ENCODE assay signal across 8 mouse cellular contexts in genomic region chr2:29619484-29620300, GRCm38 (mm10). TPM values are rescaled to one million over a fixed set of nuclear protein-coding genes. Genes with fewer than 3 reads are reported as not detected.
DNase-seq lines count a peak whose midpoint lies in the region; ATAC-seq and TF ChIP-seq lines count a peak whose summit lies in the region.

TSS of gene Rapgef1 (plus strand) at chr2:29619720.

- H3K4me3 ChIP-seq in brown adipose tissue, adult 24 weeks (ENCODE audit: insufficient read depth, low read depth, low read length) = peak within 1 kb of the TSS; percentile 96
- peak within 1 kb of the TSS; percentile 87 for H3K4me3 ChIP-seq in heart, embryonic 13.5 days
- peak within 1 kb of the TSS; percentile 76 for H3K4me3 ChIP-seq in kidney, postnatal 0 days (replicated peaks; ENCODE audit: low read depth, low read length)
- peak within 1 kb of the TSS; percentile 88 for H3K4me3 ChIP-seq in liver, embryonic 11.5 days (ENCODE audit: low read depth, low read length)
- H3K4me3 ChIP-seq in myocyte = peak within 1 kb of the TSS; percentile 41

- no peaks in the 10 kb centered on the region for H3K27me3 ChIP-seq in heart, embryonic 13.5 days (replicated peaks)
- no peaks in the 10 kb centered on the region for H3K27me3 ChIP-seq in kidney, postnatal 0 days (ENCODE audit: insufficient read depth, low read length)
- H3K27me3 ChIP-seq in liver, embryonic 11.5 days (replicated peaks; ENCODE audit: control insufficient read depth, insufficient read depth, low read length) = no peaks in the 10 kb centered on the region
- H3K27me3 ChIP-seq in myocyte (ENCODE audit: control insufficient read depth, insufficient read depth, insufficient read length) = no peaks in the 10 kb centered on the region

- DNase-seq in CD4-positive, CD25-positive, alpha-beta regulatory T cell, adult 2 months (ENCODE audit: low read depth, low spot score) = peak; percentile 93
- peak; percentile 79 for DNase-seq in kidney, postnatal 0 days (ENCODE audit: low spot score)
- peak; percentile 86 for DNase-seq in liver, embryonic 11.5 days (ENCODE audit: low spot score)
- peak; percentile 89 to 99 for DNase-seq in spleen, postnatal 4 days (ENCODE audit: low spot score in 2 of 2)

- ATAC-seq in erythroid progenitor cell, adult 5-6 weeks (replicated peaks; ENCODE audit: low FRiP score, poor library complexity, severe bottlenecking) = peak; percentile 78
- peak; percentile 68 for ATAC-seq in heart, embryonic 13.5 days (ENCODE audit: extremely low read depth, insufficient number of reproducible peaks, low FRiP score, low TSS enrichment)
- peak; percentile 77 for ATAC-seq in kidney, postnatal 0 days (replicated peaks; ENCODE audit: low FRiP score, low read depth)
- peak; percentile 73 for ATAC-seq in liver, embryonic 11.5 days (replicated peaks; ENCODE audit: low FRiP score)

- peaks cover 33% of the 10 kb centered on the region for H3K4me1 ChIP-seq in brown adipose tissue, adult 24 weeks (ENCODE audit: control insufficient read depth, insufficient read depth, insufficient read length, low read length)
- H3K4me1 ChIP-seq in heart, embryonic 13.5 days = peaks cover 50% of the 10 kb centered on the region
- H3K4me1 ChIP-seq in kidney, postnatal 0 days (replicated peaks; ENCODE audit: insufficient read depth, low read length) = 0 out of 2 replicates have a peak, but pooled peaks cover 7% of the 10 kb centered on the region
- H3K4me1 ChIP-seq in liver, embryonic 11.5 days (replicated peaks; ENCODE audit: control insufficient read depth, insufficient read depth, low read length) = peaks cover 43% of the 10 kb centered on the region

- peak within 1 kb of the TSS; percentile 95 for H3K4me2 ChIP-seq in heart, embryonic 13.5 days
- H3K4me2 ChIP-seq in kidney, postnatal 0 days (ENCODE audit: low read length) = peak within 1 kb of the TSS; percentile 75
- peak within 1 kb of the TSS; percentile 78 for H3K4me2 ChIP-seq in liver, embryonic 11.5 days
- H3K4me2 ChIP-seq in myocyte (ENCODE audit: low read depth) = peak within 1 kb of the TSS; percentile 90

- no peaks in the 10 kb centered on the region for H3K36me3 ChIP-seq in heart, embryonic 13.5 days
- H3K36me3 ChIP-seq in kidney, postnatal 0 days (ENCODE audit: insufficient read depth, low read length) = no peaks in the 10 kb centered on the region
- no peaks in the 10 kb centered on the region for H3K36me3 ChIP-seq in liver, embryonic 11.5 days (ENCODE audit: control insufficient read depth, insufficient read depth, low read length)
- H3K36me3 ChIP-seq in myocyte (ENCODE audit: control insufficient read depth, insufficient read depth) = no peaks in the 10 kb centered on the region

- peak; percentile 54 for TF ChIP-seq POLR2A in myocyte (IDR thresholded peaks at IDR 0.05; ENCODE audit: insufficient read length, low read depth)

- peak within 1 kb of the TSS; percentile 91 for H3K27ac ChIP-seq in brown adipose tissue, adult 24 weeks (replicated peaks; ENCODE audit: low read depth, low read length)
- H3K27ac ChIP-seq in heart, embryonic 13.5 days (replicated peaks) = peak within 1 kb of the TSS; percentile 88
- peak within 1 kb of the TSS; percentile 86 for H3K27ac ChIP-seq in kidney, postnatal 0 days
- peak within 1 kb of the TSS; percentile 86 for H3K27ac ChIP-seq in liver, embryonic 11.5 days (ENCODE audit: low read depth, low read length)

- H3K79me2 ChIP-seq in myocyte (ENCODE audit: control insufficient read depth, insufficient read depth) = peaks cover 45% of the 10 kb centered on the region

- H3K9ac ChIP-seq in heart, embryonic 13.5 days = peak within 1 kb of the TSS; percentile 96
- peak within 1 kb of the TSS; percentile 95 for H3K9ac ChIP-seq in kidney, postnatal 0 days (ENCODE audit: low read depth, low read length)
- peak within 1 kb of the TSS; percentile 93 for H3K9ac ChIP-seq in liver, embryonic 11.5 days (ENCODE audit: low read depth, low read length)

- peak within 1 kb of the TSS; percentile 36 for H3ac ChIP-seq in myocyte (ENCODE audit: control insufficient read depth, insufficient read length)

- peak; percentile 97 for TF ChIP-seq CTCF in kidney, postnatal 0 days (IDR thresholded peaks at IDR 0.05; ENCODE audit: low read depth)

- under 1% methylated on average over 79 of the region's 101 CpGs for WGBS in heart, embryonic 13.5 days
- 1% methylated on average over 94 of the region's 101 CpGs for WGBS in kidney, postnatal 0 days
- WGBS in liver, embryonic 11.5 days = under 1% methylated on average over 83 of the region's 101 CpGs

- no peaks in the 10 kb centered on the region for H3K9me3 ChIP-seq in heart, embryonic 13.5 days
- H3K9me3 ChIP-seq in kidney, postnatal 0 days (replicated peaks; ENCODE audit: low read length) = no peaks in the 10 kb centered on the region
- no peaks in the 10 kb centered on the region for H3K9me3 ChIP-seq in liver, embryonic 11.5 days (ENCODE audit: control insufficient read depth, low read length)

TF ChIP-seq in myocyte, 11 proteins besides CTCF, POLR2A, EP300 and RAD21:
- no peak for TF ChIP-seq TCF3 (IDR thresholded peaks at IDR 0.05; ENCODE audit: insufficient read length, low read depth)
- peak in 2 of 3 experiments; percentile 50 to 61 for TF ChIP-seq MYOG (IDR thresholded peaks at IDR 0.05; ENCODE audit: control insufficient read depth in 1 of 3, insufficient read depth in 1 of 3, insufficient read length in 2 of 3, low read depth in 2 of 3)
- TF ChIP-seq POLR2AphosphoS2 (IDR thresholded peaks at IDR 0.05; ENCODE audit: insufficient read length, low read depth) = peak; percentile 25
- TF ChIP-seq MAX (IDR thresholded peaks at IDR 0.05; ENCODE audit: low read depth) = no peak
- no peak for TF ChIP-seq USF1 (IDR thresholded peaks at IDR 0.05; ENCODE audit: low read depth)
- TF ChIP-seq TCF12 (IDR thresholded peaks at IDR 0.05; ENCODE audit: insufficient read depth, poor library complexity, severe bottlenecking) = no peak
- peak in 2 of 3 experiments; percentile 9 to 46 for TF ChIP-seq MYOD1 (IDR thresholded peaks at IDR 0.05; ENCODE audit: control insufficient read depth in 1 of 3, insufficient read length in 2 of 3, low read depth in 2 of 3)
- no peak for TF ChIP-seq CEBPB (IDR thresholded peaks at IDR 0.05; ENCODE audit: insufficient read depth, poor library complexity, severe bottlenecking)
- no peak for TF ChIP-seq SRF (IDR thresholded peaks at IDR 0.05; ENCODE audit: control insufficient read depth, insufficient read length, low read depth)
- no peak for TF ChIP-seq REST (IDR thresholded peaks at IDR 0.05; ENCODE audit: insufficient read depth, insufficient read length)
- no peak for TF ChIP-seq E2F4 (IDR thresholded peaks at IDR 0.05; ENCODE audit: insufficient read depth)
TF ChIP-seq in myocyte: peak in this region for 3.

RNA-seq across cellular contexts. Expression of gene Rapgef1, which starts in this region (rescaled TPM):
- polyA plus RNA-seq in brown adipose tissue, adult 24 weeks (2012; ENCODE audit: insufficient read depth, insufficient read length, missing spikeins) = 19.1 and 24.3 TPM in 2 replicates
- total RNA-seq in erythroid progenitor cell, adult 5-6 weeks (2015; ENCODE audit: low replicate concordance) = 8.4 and 9.7 TPM in 2 replicates
- 19.0 and 22.6 TPM in 2 replicates for total RNA-seq in erythroid progenitor cell, adult 5-6 weeks (2017; ENCODE audit: low replicate concordance)
- polyA plus RNA-seq in heart, embryonic 13.5 days (2015; fragmentation: Nextera tagmentation; extraction: Ambion mirVana) = 8.4 and 9.7 TPM in 2 replicates
- polyA plus RNA-seq in kidney, postnatal 0 days (2015; fragmentation: Nextera tagmentation; extraction: Ambion mirVana) = 10.4 and 12.0 TPM in 2 replicates
- polyA plus RNA-seq in liver, embryonic 11.5 days (2014; fragmentation: Nextera tagmentation; extraction: Ambion mirVana) = 15.2 and 16.5 TPM in 2 replicates
- 74.5 TPM for polyA plus RNA-seq in myocyte (2012; fragmentation: generic; extraction: Trizol)

Comparison
In these comparisons a context has a peak if more than half of its experiments do, and no peak if none do; other contexts are left out.
1. Peak in every context shown above with its lines: DNase-seq, ATAC-seq, H3K4me3 ChIP-seq and H3K27ac ChIP-seq.
2. H3K4me3 ChIP-seq: peak in every context shown above with its lines; median percentile 96 in brown adipose tissue, adult 24 weeks; 88 in liver, embryonic 11.5 days; 87 in heart, embryonic 13.5 days; 76 in kidney, postnatal 0 days; 41 in myocyte.